Mouse (Mus musculus): Measurements from ENCODE around the gene Slc30a4. TPM values are rescaled to one million over a fixed set of nuclear protein-coding genes. Genes with fewer than 3 reads are reported as not detected.

Gene Slc30a4
- total RNA-seq, 2 experiments from 2014 or later, result 26.3 to 32.9 TPM

Small RNAs within 50 kb of the gene (microRNA-seq; reads per million reads assigned to microRNA genes)
- gene Mir147 (ENCODE audit: borderline number of aligned reads in 2 of 2), result 12.2 to 12.3 reads per million in 2 experiments

Other genes starting within 250 kb of the Slc30a4 start
- gene Gm14085, start 217.7 kb downstream of the Slc30a4 start, total RNA-seq (2021), result under 1 TPM in 1 of 2 experiments, not detected in 1; 0.19 TPM
- gene Gatm, start 91.4 kb downstream of the Slc30a4 start, total RNA-seq (2021), result 1 to 10 TPM; 5.5 to 6.1 TPM
- gene AA467197, start 65.7 kb downstream of the Slc30a4 start, total RNA-seq (2021), result 1 to 10 TPM; 1.2 to 3.2 TPM
- 10 to 100 TPM; 22.0 to 30.6 TPM for gene Bloc1s6, start 35.8 kb upstream of the Slc30a4 start, total RNA-seq (2021)
- 10 to 100 TPM; 79.7 to 90.2 TPM for gene Sqor, start 62.6 kb upstream of the Slc30a4 start, total RNA-seq (2021)

Measured in adrenal gland, adult 18-20 months (tissue).